Mouse (Mus musculus) liver, embryonic 12.5 days (tissue): ENCODE measurements around the gene Abt1. TPM values are rescaled to one million over a fixed set of nuclear protein-coding genes. Genes with fewer than 3 reads are reported as not detected.

Experiments
- ATAC-seq: fragments of 200-750 bp; cut with Nextera tagmentation; 2 replicates; pipeline ENCODE4 v1.8.0; 2017; ENCODE audit warnings: moderate number of reproducible peaks, mild to moderate bottlenecking, moderate library complexity
- H3K27ac ChIP-seq: fragments of 300-500 bp; sonication (generic); 2 replicates; pipeline ENCODE4 v1.5.1; 2016; ENCODE audit warnings: mild to moderate bottlenecking
- H3K27me3 ChIP-seq: fragments of 300-500 bp; sonication (generic); replicated peaks from 2 replicates; pipeline ENCODE4 v1.6.1; 2016; ENCODE audit warnings: mild to moderate bottlenecking, moderate library complexity
- H3K36me3 ChIP-seq: fragments of 300-500 bp; sonication (generic); 2 replicates; pipeline ENCODE4 v1.6.1; 2016; ENCODE audit warnings: mild to moderate bottlenecking, moderate library complexity
- H3K4me1 ChIP-seq: fragments of 300-500 bp; sonication (generic); 2 replicates; pipeline ENCODE4 v1.6.1; 2016
- H3K4me2 ChIP-seq: fragments of 300-500 bp; sonication (generic); 2 replicates; pipeline ENCODE4 v1.6.1; 2016; ENCODE audit warnings: mild to moderate bottlenecking, moderate library complexity
- H3K4me3 ChIP-seq: fragments of 300-500 bp; sonication (generic); 2 replicates; pipeline ENCODE4 v1.5.1; 2016; ENCODE audit warnings: mild to moderate bottlenecking, moderate library complexity
- H3K9ac ChIP-seq: fragments of 300-500 bp; sonication (generic); 2 replicates; pipeline ENCODE4 v1.6.1; 2016; ENCODE audit warnings: mild to moderate bottlenecking, moderate library complexity
- H3K9me3 ChIP-seq: fragments of 300-500 bp; sonication (generic); replicated peaks from 2 replicates; pipeline ENCODE4 v1.6.1; 2016; ENCODE audit warnings: mild to moderate bottlenecking, moderate library complexity
- WGBS: fragments of 180-500 bp; shearing (Covaris S2); methylation state at CpG from one replicate; pipeline ENCODE4 v1.1.7; 2016; ENCODE audit not compliant: insufficient replicate concordance; 5-methylcytosine and 5-hydroxymethylcytosine counted together
- polyA plus RNA-seq: library from polyadenylated mRNA; unstranded; fragments of >200 nt; fragmentation: Nextera tagmentation; extraction: Ambion mirVana; gene quantifications from 2 replicates; pipeline ENCODE4 v1.2.1, GENCODE M21; 2016

Gene Abt1
- polyA plus RNA-seq, result 8.8 and 9.6 TPM in 2 replicates

DNA sequence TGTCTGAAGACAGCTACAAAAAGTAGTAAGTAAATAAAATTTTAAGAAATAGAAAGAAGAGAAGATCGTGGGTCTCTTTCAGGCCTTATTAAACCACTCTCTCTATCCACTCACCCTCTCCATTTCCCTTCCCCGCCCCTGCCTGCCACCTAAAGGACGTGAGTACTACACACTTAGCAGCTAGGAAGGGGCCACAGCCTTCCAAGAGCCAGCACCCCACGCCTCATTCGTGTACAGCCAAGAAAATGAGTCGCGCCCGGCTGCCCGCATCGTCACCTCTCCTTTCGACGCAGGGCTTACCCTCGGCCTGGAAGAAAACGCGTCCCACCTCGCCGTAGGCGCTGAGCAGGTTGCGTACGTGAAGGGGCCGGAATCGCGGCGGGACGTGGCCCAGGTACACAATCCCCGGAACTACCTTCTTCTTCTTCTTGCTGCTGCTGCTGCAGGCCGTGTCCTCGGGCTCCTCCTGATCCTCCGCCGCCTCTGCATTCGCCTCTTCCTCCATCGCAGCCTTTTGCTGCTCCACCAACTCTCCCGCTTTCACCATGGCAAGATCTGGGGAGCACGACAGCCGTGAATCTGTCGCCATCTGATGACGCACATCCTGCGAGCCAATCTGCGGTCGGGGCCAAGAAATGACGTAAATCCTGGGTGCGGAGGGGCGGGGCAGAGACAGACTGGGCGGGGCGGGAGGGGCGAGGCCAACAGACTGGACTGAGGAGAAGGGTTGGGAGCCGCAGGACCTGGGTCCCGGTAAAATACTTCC lies at the start of gene Abt1:
Gene Abt1 (minus strand): TSS at position 581 of the 766 bp plus-strand sequence.
- Histone ChIP-seq H3K27ac (peak within 1 kb of the TSS; percentile 75), H3K9me3 (no peaks in the 10 kb centered on the region), H3K4me1 (peaks cover 52% of the 10 kb centered on the region), H3K4me3 (peak within 1 kb of the TSS; percentile 88), H3K27me3 (no peaks in the 10 kb centered on the region), H3K9ac (peak within 1 kb of the TSS; percentile 87), H3K4me2 (peak within 1 kb of the TSS; percentile 90), H3K36me3 (peaks cover 42% of the 10 kb centered on the region)
- ATAC-seq, result peak; percentile 61
- under 1% methylated on average over 48 of the region's 48 CpGs for WGBS

DNA sequence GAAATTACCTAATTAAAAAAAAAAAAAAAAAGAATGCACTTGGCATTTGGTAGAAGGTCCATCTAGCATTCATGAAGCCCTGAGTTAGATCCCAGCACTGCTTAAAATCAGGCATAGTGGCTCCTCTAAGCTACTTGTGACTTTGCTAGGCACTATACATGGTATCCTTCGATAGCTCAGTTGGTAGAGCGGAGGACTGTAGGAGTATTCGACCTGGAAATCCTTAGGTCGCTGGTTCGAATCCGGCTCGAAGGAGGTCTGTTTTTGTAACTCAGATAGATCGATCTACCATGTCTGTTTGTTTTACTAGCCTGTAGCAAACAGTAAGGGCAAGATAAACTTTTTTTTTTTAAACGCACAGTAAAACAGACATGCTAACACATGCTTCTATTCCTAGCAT lies 43.2 kb upstream of the Abt1 start:
- Histone ChIP-seq H3K4me2 (peak overlapping the region; percentile 86), H3K4me3 (no peak overlapping the region), H3K27me3 (no peaks in the 10 kb centered on the region), H3K27ac (no peak overlapping the region), H3K9me3 (no peaks in the 10 kb centered on the region), H3K9ac (no peak overlapping the region), H3K4me1 (peaks cover 29% of the 10 kb centered on the region), H3K36me3 (no peaks in the 10 kb centered on the region)
- peak; percentile 50 for ATAC-seq
- WGBS, result under 1% methylated on average over 9 of the region's 9 CpGs

- H3K36me3 ChIP-seq, result no peaks in the 10 kb centered on the region
- H3K4me3 ChIP-seq, result peak overlapping the region; percentile 71
- ATAC-seq, result no peak
- H3K27ac ChIP-seq, result peak overlapping the region; percentile 89; the same call in 1 of the 2 replicates
- H3K27me3 ChIP-seq, result no peaks in the 10 kb centered on the region
- no peaks in the 10 kb centered on the region for H3K9me3 ChIP-seq
- peak overlapping the region; percentile 81 for H3K9ac ChIP-seq
- H3K4me1 ChIP-seq, result peaks cover 35% of the 10 kb centered on the region
- 44% methylated on average over 1 of the region's 1 CpGs for WGBS
- peak overlapping the region; percentile 86 for H3K4me2 ChIP-seq
These were observed 42.6 kb upstream of the Abt1 start for GRCm38 (mm10) chr13:23466306-23466705.

GRCm38 (mm10) chr13:23465600-23466109 lies 42.0 kb upstream of the Abt1 start, which contains the start of gene Btn1a1:
Btn1a1 (minus strand) TSS chr13:23465901.
- Histone ChIP-seq H3K9me3 (no peaks in the 10 kb centered on the region), H3K36me3 (no peaks in the 10 kb centered on the region), H3K4me2 (peak within 1 kb of the TSS; percentile 86), H3K4me1 (peaks cover 41% of the 10 kb centered on the region), H3K4me3 (peak within 1 kb of the TSS; percentile 71), H3K9ac (peak within 1 kb of the TSS; percentile 81), H3K27ac (peak within 1 kb of the TSS; percentile 89), H3K27me3 (no peaks in the 10 kb centered on the region)
- 0% methylated on average over 7 of the region's 7 CpGs for WGBS
- ATAC-seq, result peak; percentile 59

GRCm38 (mm10) chr13:23464841-23465366 lies 41.2 kb upstream of the Abt1 start:
- Histone ChIP-seq H3K27ac (peak overlapping the region; percentile 89), H3K27me3 (no peaks in the 10 kb centered on the region), H3K36me3 (no peaks in the 10 kb centered on the region), H3K4me2 (peak overlapping the region; percentile 86), H3K9ac (peak overlapping the region; percentile 81), H3K9me3 (no peaks in the 10 kb centered on the region), H3K4me3 (peak overlapping the region; percentile 71), H3K4me1 (peaks cover 48% of the 10 kb centered on the region)
- WGBS, result 1% methylated on average over 11 of the region's 11 CpGs
- ATAC-seq, result 0 out of 2 replicates have a peak, but pooled peaks have one; percentile 21

DNA sequence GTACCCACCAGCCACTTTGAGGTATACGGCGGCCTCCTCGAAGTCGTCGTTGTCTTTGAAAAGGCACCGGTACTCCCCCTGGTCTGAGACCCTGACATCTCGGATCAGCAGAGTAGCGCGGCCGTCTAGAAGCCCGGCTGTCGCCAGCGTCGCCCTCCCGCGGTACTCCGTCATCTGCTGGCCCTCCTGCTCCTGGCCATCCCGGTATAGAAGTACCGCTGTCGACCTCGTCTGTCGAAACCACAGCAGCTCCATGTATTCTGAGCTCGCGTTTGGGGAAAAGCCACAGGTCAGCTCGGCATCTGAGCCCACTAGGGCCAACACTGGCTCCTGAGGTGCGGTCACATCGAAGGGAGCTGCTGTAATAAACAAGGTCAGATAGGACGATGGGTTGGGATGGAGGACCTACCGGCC lies 40.6 kb upstream of the Abt1 start:
- H3K4me1 ChIP-seq, result peaks cover 55% of the 10 kb centered on the region
- H3K36me3 ChIP-seq, result no peaks in the 10 kb centered on the region
- H3K27me3 ChIP-seq, result no peaks in the 10 kb centered on the region
- H3K9ac ChIP-seq, result peak overlapping the region; percentile 81
- peak overlapping the region; percentile 71 for H3K4me3 ChIP-seq
- H3K9me3 ChIP-seq, result no peaks in the 10 kb centered on the region
- peak overlapping the region; percentile 89 for H3K27ac ChIP-seq
- peak overlapping the region; percentile 86 for H3K4me2 ChIP-seq
- ATAC-seq, result peak; percentile 60
- 1% methylated on average over 29 of the region's 29 CpGs for WGBS

DNA sequence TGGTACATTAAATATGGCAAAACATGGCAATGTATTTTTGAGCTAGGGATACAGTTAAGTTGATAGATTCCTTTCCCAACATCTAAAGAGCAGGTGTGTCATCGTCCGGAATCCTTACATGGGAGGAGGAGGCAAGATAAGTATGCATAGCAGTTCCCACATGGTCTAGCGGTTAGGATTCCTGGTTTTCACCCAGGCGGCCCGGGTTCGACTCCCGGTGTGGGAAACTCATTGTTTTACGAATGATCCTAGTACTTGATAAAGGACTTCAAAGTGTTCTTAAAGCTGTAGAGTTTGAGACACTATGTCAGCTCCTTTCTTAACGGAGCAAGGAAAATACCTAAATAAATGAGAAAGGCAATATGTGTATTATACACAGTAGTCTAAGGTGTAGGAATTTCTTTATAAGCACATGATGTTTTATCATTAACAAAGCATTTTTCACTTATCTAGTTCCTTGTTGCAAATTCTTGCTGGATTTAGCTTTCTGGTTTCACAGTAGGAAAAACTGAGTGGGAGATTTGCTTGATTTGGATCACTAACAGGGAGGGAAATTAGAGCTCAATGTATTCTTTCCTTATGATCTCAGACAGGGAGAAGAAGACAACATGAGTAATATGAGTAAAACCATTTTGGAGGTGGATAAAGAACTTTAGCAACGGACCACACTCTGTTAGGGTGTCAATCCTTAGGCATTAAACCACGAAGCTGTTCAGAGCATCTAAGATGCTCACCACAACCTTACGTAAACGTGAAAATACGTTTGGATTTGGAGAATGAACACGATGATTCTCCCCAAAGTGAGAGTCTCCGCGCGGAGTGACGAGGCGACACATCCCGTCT lies 39.9 kb upstream of the Abt1 start:
- no peaks in the 10 kb centered on the region for H3K27me3 ChIP-seq
- no peaks in the 10 kb centered on the region for H3K9me3 ChIP-seq
- peaks cover 58% of the 10 kb centered on the region for H3K4me1 ChIP-seq
- no peaks in the 10 kb centered on the region for H3K36me3 ChIP-seq
- ATAC-seq, result peak; percentile 18; the same call in 1 of the 2 replicates
- peak overlapping the region; percentile 89 for H3K27ac ChIP-seq
- peak overlapping the region; percentile 81 for H3K9ac ChIP-seq
- peak overlapping the region; percentile 71 for H3K4me3 ChIP-seq
- WGBS, result under 1% methylated on average over 21 of the region's 21 CpGs
- peak overlapping the region; percentile 86 for H3K4me2 ChIP-seq

GRCm38 (mm10) chr13:23462669-23463068 lies 39.0 kb upstream of the Abt1 start:
- Histone ChIP-seq H3K27me3 (no peaks in the 10 kb centered on the region), H3K4me2 (no peak overlapping the region), H3K4me3 (no peak overlapping the region), H3K36me3 (no peaks in the 10 kb centered on the region), H3K9ac (no peak overlapping the region), H3K4me1 (peaks cover 67% of the 10 kb centered on the region), H3K27ac (no peak overlapping the region), H3K9me3 (no peaks in the 10 kb centered on the region)
- ATAC-seq, result no peak

DNA sequence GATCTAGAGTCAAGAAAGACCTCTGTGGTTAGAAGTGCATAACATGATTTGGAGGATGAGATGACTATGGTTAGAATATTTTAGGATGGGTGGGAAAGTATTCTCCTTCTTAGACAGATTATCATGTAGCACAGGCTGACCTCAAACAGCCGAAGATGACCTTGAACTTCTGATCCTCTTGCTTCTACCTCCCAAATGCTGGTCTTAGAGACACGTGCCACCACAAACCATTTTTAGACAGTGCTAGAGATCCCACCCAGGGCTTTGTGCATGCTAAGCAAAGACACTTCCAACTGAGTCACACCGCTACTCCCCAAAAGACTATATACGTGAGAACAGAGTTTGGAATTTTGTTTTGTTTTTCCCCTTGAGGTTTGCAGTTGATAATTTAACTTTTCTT lies 38.4 kb upstream of the Abt1 start:
- no peak overlapping the region for H3K9ac ChIP-seq
- no peaks in the 10 kb centered on the region for H3K9me3 ChIP-seq
- H3K4me1 ChIP-seq, result peaks cover 73% of the 10 kb centered on the region
- H3K27me3 ChIP-seq, result no peaks in the 10 kb centered on the region
- H3K4me3 ChIP-seq, result no peak overlapping the region
- H3K27ac ChIP-seq, result no peak overlapping the region; the same call in 1 of the 2 replicates
- no peak for ATAC-seq
- H3K4me2 ChIP-seq, result no peak overlapping the region
- no peaks in the 10 kb centered on the region for H3K36me3 ChIP-seq
- WGBS, result 61% methylated on average over 4 of the region's 4 CpGs

- Histone ChIP-seq H3K9me3 (no peaks in the 10 kb centered on the region), H3K4me2 (peak overlapping the region; percentile 69), H3K27me3 (no peaks in the 10 kb centered on the region), H3K9ac (peak overlapping the region; percentile 72), H3K4me3 (peak overlapping the region; percentile 38), H3K27ac (peak overlapping the region; percentile 96), H3K4me1 (peaks cover 63% of the 10 kb centered on the region), H3K36me3 (no peaks in the 10 kb centered on the region)
- WGBS, result 5% methylated on average over 15 of the region's 15 CpGs
- ATAC-seq, result peak; percentile 95
These were observed 35.7 kb upstream of the Abt1 start for GRCm38 (mm10) chr13:23459264-23459846.

- WGBS, result 1% methylated on average over 9 of the region's 9 CpGs
- no peaks in the 10 kb centered on the region for H3K27me3 ChIP-seq
- H3K9ac ChIP-seq, result peak overlapping the region; percentile 85
- ATAC-seq, result no peak
- peak overlapping the region; percentile 69 for H3K4me2 ChIP-seq
- no peaks in the 10 kb centered on the region for H3K9me3 ChIP-seq
- H3K27ac ChIP-seq, result peak overlapping the region; percentile 94
- H3K4me3 ChIP-seq, result peak overlapping the region; percentile 88
- no peaks in the 10 kb centered on the region for H3K36me3 ChIP-seq
- H3K4me1 ChIP-seq, result peaks cover 39% of the 10 kb centered on the region
These were observed 30.3 kb upstream of the Abt1 start for GRCm38 (mm10) chr13:23453926-23454325.
